Mouse (Mus musculus): ENCODE results near the gene Nrm.

Gene Nrm

GRCm38 (mm10) chr17:35905587-35905986 lies 44.5 kb downstream of the Nrm start:
- no peak for DNase-seq (ENCODE audit: low spot score in 2 of 2)

- DNase-seq (ENCODE audit: low spot score in 2 of 2): no peak
These were observed 46.5 kb downstream of the Nrm start for GRCm38 (mm10) chr17:35907609-35908008.

GRCm38 (mm10) chr17:35909186-35909918 lies 48.2 kb downstream of the Nrm start:
- no peak for DNase-seq (ENCODE audit: low spot score in 2 of 2)

- DNase-seq (ENCODE audit: low spot score in 2 of 2): peak; percentile 89 to 97
These were observed 48.8 kb downstream of the Nrm start, which contains the start of gene Atat1 for GRCm38 (mm10) chr17:35909919-35910369. Gene Atat1 (minus strand): TSS chr17:35910075.

- no peak for DNase-seq (ENCODE audit: low spot score in 2 of 2)
These were observed 53.9 kb downstream of the Nrm start for GRCm38 (mm10) chr17:35914975-35915374.

Data from right cerebral cortex, adult 2 months (tissue).